Mouse (Mus musculus) stomach, postnatal 0 days (tissue): ENCODE data around the gene Dnah10.

Source experiments
- CTCF ChIP-seq: IDR thresholded peaks from 2 replicates; pipeline ENCODE4 v1.5.1; 2016; ENCODE audit warnings: antibody characterized with exemption, low read depth, mild to moderate bottlenecking, moderate library complexity
- EP300 ChIP-seq: optimal IDR thresholded peaks from 2 replicates; pipeline ENCODE3; 2016; ENCODE audit warnings: antibody characterized with exemption

DNA sequence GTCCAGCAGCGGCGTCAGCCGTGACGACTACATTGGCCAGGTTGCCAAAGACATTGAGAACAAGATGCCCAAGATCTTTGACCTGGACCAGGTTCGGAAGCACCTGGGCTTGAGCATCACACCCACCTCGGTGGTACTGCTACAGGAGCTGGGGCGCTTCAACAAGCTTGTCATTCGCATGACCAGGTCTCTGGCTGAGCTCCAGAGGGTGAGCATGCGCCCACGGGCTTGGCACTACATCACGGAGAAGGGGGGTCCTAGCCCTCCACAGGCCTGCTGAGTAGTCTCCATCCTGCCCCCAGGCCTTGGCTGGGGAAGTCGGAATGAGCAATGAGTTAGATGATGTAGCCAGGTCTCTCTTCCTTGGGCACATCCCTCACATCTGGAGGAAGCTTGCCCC is 105.4 kb downstream of the Dnah10 start:
- TF ChIP-seq CTCF (no peak), EP300 (no peak)
